Mouse (Mus musculus) liver, embryonic 14.5 days (tissue): ENCODE measurements around the gene Trak2. TPM values are rescaled to one million over a fixed set of nuclear protein-coding genes. Genes with fewer than 3 reads are reported as not detected.
"Not testable (repeated sequence)": the region's sequence is repeated elsewhere in the genome, so short reads cannot be mapped to it uniquely, and the experiment has no call there.

Source experiments
- ATAC-seq: fragments of 200-750 bp; cut with Nextera tagmentation; 2 replicates; pipeline ENCODE4 v1.8.0; 2017; ENCODE audit warnings: moderate number of reproducible peaks, mild to moderate bottlenecking, moderate library complexity; ENCODE audit not compliant: insufficient read depth
- DNase-seq, 3 experiments: peaks; one replicate each; pipeline ENCODE4 v3.0.0-alpha.2; 2012 to 2013; ENCODE audit warnings: low read depth in 3 of 3, low spot score in 3 of 3
- H3K27ac ChIP-seq: fragments of 300-500 bp; sonication (generic); 2 replicates; pipeline ENCODE4 v1.5.1; 2014; ENCODE audit warnings: moderate library complexity, mild to moderate bottlenecking, control low read depth, inconsistent platforms
- H3K27me3 ChIP-seq: fragments of 300-500 bp; sonication (generic); 2 replicates; pipeline ENCODE4 v1.6.1; 2014; ENCODE audit warnings: mild to moderate bottlenecking, low read length, moderate library complexity; ENCODE audit not compliant: control insufficient read depth, insufficient read depth
- H3K36me3 ChIP-seq: fragments of 300-500 bp; sonication (generic); replicated peaks from 2 replicates; pipeline ENCODE4 v1.6.1; 2014; ENCODE audit warnings: low read depth; ENCODE audit not compliant: control insufficient read depth, insufficient read depth
- H3K4me1 ChIP-seq, 2 experiments: fragments of 200-500 bp in 1 of 2; fragments of 300-500 bp in 1 of 2; sonication (generic) in 1 of 2; replicated peaks; 2 replicates each; pipeline ENCODE4 v1.6.1; 2012 to 2014; ENCODE audit warnings: antibody characterized with exemption in 1 of 2, inconsistent platforms in 1 of 2, low read length in 1 of 2; ENCODE audit not compliant: control insufficient read depth in 2 of 2, insufficient read depth in 2 of 2
- H3K4me2 ChIP-seq: fragments of 300-500 bp; sonication (generic); 2 replicates; pipeline ENCODE4 v1.6.1; 2014; ENCODE audit warnings: low read depth, mild to moderate bottlenecking, control low read depth, moderate library complexity
- H3K4me3 ChIP-seq, 2 experiments: fragments of 200-500 bp in 1 of 2; fragments of 300-500 bp in 1 of 2; sonication (generic) in 1 of 2; 2 replicates each; pipeline ENCODE4 v1.5.1; 2012 to 2014; ENCODE audit warnings: low read depth in 2 of 2, low read length in 2 of 2, mild to moderate bottlenecking in 2 of 2, control low read depth in 1 of 2, inconsistent platforms in 1 of 2, moderate library complexity in 1 of 2; ENCODE audit not compliant: insufficient read depth in 1 of 2
- H3K9ac ChIP-seq: fragments of 300-500 bp; sonication (generic); replicated peaks from 2 replicates; pipeline ENCODE4 v1.6.1; 2014; ENCODE audit warnings: mild to moderate bottlenecking, control low read depth, moderate library complexity
- H3K9me3 ChIP-seq: fragments of 300-500 bp; sonication (generic); 2 replicates; pipeline ENCODE4 v1.6.1; 2016; ENCODE audit warnings: low read length, mixed read lengths; ENCODE audit not compliant: control insufficient read depth
- WGBS: fragments of 180-500 bp; shearing (Covaris S2); extraction: QIAGEN DNeasy Blood & Tissue Kit; methylation state at CpG from one replicate; pipeline ENCODE4 v1.1.7; 2014; ENCODE audit not compliant: insufficient replicate concordance; 5-methylcytosine and 5-hydroxymethylcytosine counted together
- polyA plus RNA-seq, 2 experiments: library from polyadenylated mRNA; depleted of rRNA in 1 of 2; stranded (reverse) in 1 of 2; unstranded in 1 of 2; fragments of >200 nt; fragmentation: Nextera tagmentation in 1 of 2; extraction: Ambion mirVana in 1 of 2; gene quantifications; 2 replicates each; pipeline versions ENCODE4 v1.2.1 to v1.2.3; 2012 to 2014

Trak2 gene
- polyA plus RNA-seq, 2 experiments, result 43.1 to 47.7 TPM

DNA sequence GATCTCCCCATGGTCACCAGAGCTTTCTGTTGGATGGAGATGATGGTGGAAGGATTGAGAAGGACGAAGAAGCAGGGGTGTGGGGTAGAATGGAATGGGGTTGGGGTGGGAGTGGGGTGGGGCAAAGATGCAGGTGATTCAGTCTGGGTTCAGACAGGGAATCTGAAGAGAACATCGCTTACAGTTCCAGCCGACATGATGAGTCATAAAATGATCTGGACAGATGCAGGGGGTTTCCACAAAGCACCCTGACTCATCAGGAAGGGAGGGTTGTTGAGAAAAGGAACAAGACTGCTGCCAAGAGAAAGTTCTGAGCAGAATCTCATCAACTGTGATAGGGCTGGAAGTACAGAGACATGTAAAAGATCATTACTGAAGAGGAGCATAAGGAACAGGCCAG is 116.4 kb downstream of the Trak2 start:
- H3K36me3 ChIP-seq, H3K4me3 ChIP-seq, ATAC-seq, H3K4me1 ChIP-seq, H3K4me2 ChIP-seq, H3K9ac ChIP-seq, H3K9me3 ChIP-seq, DNase-seq, H3K27me3 ChIP-seq, H3K27ac ChIP-seq: not testable (repeated sequence)
- 55% methylated on average over 3 of the region's 3 CpGs for WGBS

Other genes with a start within 250 kb of the Trak2 start
- 3.6 and 5.8 TPM in 2 replicates for gene Casp8, start 178.1 kb downstream of the Trak2 start, polyA plus RNA-seq (2012; rRNA removed)
- 9.3 and 9.9 TPM in 2 replicates for gene Casp8, start 178.1 kb downstream of the Trak2 start, polyA plus RNA-seq (2014; fragmentation: Nextera tagmentation; extraction: Ambion mirVana)
- 15.9 and 17.1 TPM in 2 replicates for gene Stradb, start 92 bp upstream of the Trak2 start, polyA plus RNA-seq (2012; rRNA removed)
- gene Stradb, start 92 bp upstream of the Trak2 start, polyA plus RNA-seq (2014; fragmentation: Nextera tagmentation; extraction: Ambion mirVana), result 44.1 and 46.1 TPM in 2 replicates
- gene C2cd6, start 121.5 kb upstream of the Trak2 start, polyA plus RNA-seq (2012; rRNA removed), result not detected in 2 replicates
- 0.04 TPM in 1 of 2 replicates, not detected in the other for gene C2cd6, start 121.5 kb upstream of the Trak2 start, polyA plus RNA-seq (2014; fragmentation: Nextera tagmentation; extraction: Ambion mirVana)
- 3.1 and 4.3 TPM in 2 replicates for gene Tmem237, start 147.0 kb upstream of the Trak2 start, polyA plus RNA-seq (2012; rRNA removed)
- gene Tmem237, start 147.0 kb upstream of the Trak2 start, polyA plus RNA-seq (2014; fragmentation: Nextera tagmentation; extraction: Ambion mirVana), result 6.5 and 6.9 TPM in 2 replicates
- gene Mpp4, start 190.0 kb upstream of the Trak2 start, polyA plus RNA-seq (2012; rRNA removed), result 0.39 and 0.50 TPM in 2 replicates
- gene Mpp4, start 190.0 kb upstream of the Trak2 start, polyA plus RNA-seq (2014; fragmentation: Nextera tagmentation; extraction: Ambion mirVana), result 0.20 and 0.29 TPM in 2 replicates